Mouse (Mus musculus) stomach, postnatal 0 days (tissue): ENCODE measurements around the gene Cep295nl.

ENCODE experiments used
- CTCF ChIP-seq: IDR thresholded peaks from 2 replicates; pipeline ENCODE4 v1.5.1; 2016; ENCODE audit warnings: antibody characterized with exemption, low read depth, mild to moderate bottlenecking, moderate library complexity
- EP300 ChIP-seq: optimal IDR thresholded peaks from 2 replicates; pipeline ENCODE3; 2016; ENCODE audit warnings: antibody characterized with exemption

DNA sequence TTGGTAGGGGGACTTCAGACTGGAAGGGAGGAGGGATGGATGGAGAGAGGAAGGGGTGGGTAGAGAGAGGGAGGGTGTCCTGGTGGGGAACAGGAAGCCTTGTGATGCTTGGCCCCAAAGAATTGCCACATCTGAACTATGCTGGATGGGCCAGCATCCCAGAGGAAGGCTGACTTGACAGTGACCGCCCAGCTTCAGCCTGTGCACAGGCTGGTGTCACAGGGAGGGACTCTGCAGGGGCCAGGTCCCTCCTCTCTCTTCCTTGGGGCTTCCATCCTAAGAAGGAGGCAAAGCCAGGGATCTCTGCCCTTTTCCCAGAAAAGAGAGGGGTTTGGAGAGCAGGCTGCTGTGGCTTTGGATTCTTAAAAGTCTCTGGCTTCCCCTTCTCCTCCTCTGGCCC lies 20.2 kb upstream of the Cep295nl start:
- TF ChIP-seq CTCF (no peak), EP300 (no peak)
